In genomic region chr12:35895875-35896763, GRCm38 (mm10) we compare ENCODE assay signal across 9 mouse cellular contexts. TPM values are rescaled to one million over a fixed set of nuclear protein-coding genes. Genes with fewer than 3 reads are reported as not detected.
A peak's percentile ranks its signal among the peaks of the same experiment; 100 is the strongest.
DNase-seq lines count a peak whose midpoint lies in the region; ATAC-seq lines count a peak whose summit lies in the region.
"Had no signal": no experiment of that assay in that cellular context is flagged by ENCODE, and none has a peak within 500 bp of the region (broad histone marks: within the 10 kb centered on the region; RNA-seq: fewer than 3 reads in every experiment).

No protein-coding gene starts in this region.

- H3K36me3 ChIP-seq in heart, embryonic 14.5 days (ENCODE audit: control insufficient read depth, insufficient read depth, low read length): no peaks in the 10 kb centered on the region
- H3K36me3 ChIP-seq in liver, embryonic 16.5 days (ENCODE audit: control insufficient read depth, insufficient read depth): no peaks in the 10 kb centered on the region
- no peaks in the 10 kb centered on the region for H3K36me3 ChIP-seq in neural tube, embryonic 13.5 days

- H3K4me3 ChIP-seq in heart, embryonic 14.5 days (ENCODE audit: control insufficient read depth in 1 of 2, insufficient read depth in 1 of 2, low read depth in 1 of 2, low read length in 2 of 2): peak overlapping the region; percentile 8 to 35; a peak in 3 of 4 replicates
- H3K4me3 ChIP-seq in liver, embryonic 16.5 days (ENCODE audit: low read depth, low read length): 0 out of 2 replicates have a peak overlapping the region, but pooled peaks have one; percentile 7
- peak overlapping the region; percentile 41 for H3K4me3 ChIP-seq in neural tube, embryonic 13.5 days

- no peaks in the 10 kb centered on the region for H3K9me3 ChIP-seq in heart, embryonic 14.5 days (ENCODE audit: control insufficient read depth, low read length)
- H3K9me3 ChIP-seq in liver, embryonic 16.5 days (replicated peaks; ENCODE audit: control insufficient read depth, low read length): no peaks in the 10 kb centered on the region
- no peaks in the 10 kb centered on the region for H3K9me3 ChIP-seq in neural tube, embryonic 13.5 days

- 27% methylated on average over 20 of the region's 20 CpGs for WGBS in heart, embryonic 14.5 days
- WGBS in liver, embryonic 16.5 days (ENCODE audit: insufficient replicate concordance): 28% methylated on average over 20 of the region's 20 CpGs
- WGBS in neural tube, embryonic 13.5 days: 17% methylated on average over 20 of the region's 20 CpGs

- no peaks in the 10 kb centered on the region for H3K4me1 ChIP-seq in heart, embryonic 14.5 days (ENCODE audit: control insufficient read depth in 2 of 2, insufficient read depth in 2 of 2, low read length in 2 of 2)
- H3K4me1 ChIP-seq in liver, embryonic 16.5 days (ENCODE audit: control insufficient read depth, low read depth, low read length): no peaks in the 10 kb centered on the region
- peaks cover 32% of the 10 kb centered on the region for H3K4me1 ChIP-seq in neural tube, embryonic 13.5 days (replicated peaks)

- peak overlapping the region; percentile 45 for H3K9ac ChIP-seq in heart, embryonic 14.5 days (ENCODE audit: low read length)
- no peak overlapping the region for H3K9ac ChIP-seq in liver, embryonic 16.5 days (ENCODE audit: low read depth, low read length)
- peak overlapping the region; percentile 69 for H3K9ac ChIP-seq in neural tube, embryonic 13.5 days

- H3K27me3 ChIP-seq in heart, embryonic 14.5 days (ENCODE audit: control insufficient read depth, insufficient read depth, low read length): no peaks in the 10 kb centered on the region
- no peaks in the 10 kb centered on the region for H3K27me3 ChIP-seq in liver, embryonic 16.5 days (ENCODE audit: control insufficient read depth, insufficient read depth, low read depth, low read length)
- H3K27me3 ChIP-seq in neural tube, embryonic 13.5 days: no peaks in the 10 kb centered on the region

- peak; percentile 28 to 59 for DNase-seq in adrenal gland, adult 18-20 months (ENCODE audit: low spot score in 2 of 2)
- DNase-seq in embryo, embryonic 11.5 days (ENCODE audit: low read depth, low spot score): peak; percentile 46
- DNase-seq in kidney, postnatal 10 days: peak; percentile 81
- DNase-seq in urinary bladder, postnatal 36 days (ENCODE audit: low spot score in 2 of 2): peak; percentile 33 to 51

- ATAC-seq in CD4-positive, CD25-positive, alpha-beta regulatory T cell, adult 4 months: peak; percentile 58
- ATAC-seq in heart, embryonic 14.5 days (ENCODE audit: insufficient number of reproducible peaks, insufficient read depth, low FRiP score, low read depth): no peak
- no peak for ATAC-seq in liver, embryonic 16.5 days (ENCODE audit: low read depth)
- ATAC-seq in neural tube, embryonic 13.5 days (ENCODE audit: low read depth): peak; percentile 36; the same call in 1 of the 2 replicates

- peak overlapping the region; percentile 67 for H3K4me2 ChIP-seq in heart, embryonic 14.5 days (ENCODE audit: low read length)
- peak overlapping the region; percentile 28 for H3K4me2 ChIP-seq in liver, embryonic 16.5 days (ENCODE audit: low read depth, low read length)
- peak overlapping the region; percentile 58 for H3K4me2 ChIP-seq in neural tube, embryonic 13.5 days

- no peak overlapping the region for H3K27ac ChIP-seq in heart, embryonic 14.5 days (replicated peaks in 1 of 2; ENCODE audit: control insufficient read depth in 1 of 2, insufficient read depth in 1 of 2, low read depth in 2 of 2, low read length in 2 of 2)
- no peak overlapping the region for H3K27ac ChIP-seq in liver, embryonic 16.5 days (ENCODE audit: low read length)
- peak overlapping the region; percentile 75 for H3K27ac ChIP-seq in neural tube, embryonic 13.5 days (replicated peaks)

RNA-seq across cellular contexts. Expression of gene Agr3, which starts 29.3 kb away (rescaled TPM):
- polyA plus RNA-seq in CD4-positive, CD25-positive, alpha-beta regulatory T cell, adult 4 months (2017; shearing (Covaris generic)): not detected
- total RNA-seq in adrenal gland, adult 18-20 months (2021): not detected
- not detected in 2 replicates for polyA plus RNA-seq in heart, embryonic 14.5 days (2014; fragmentation: Nextera tagmentation; extraction: Ambion mirVana)
- not detected in 2 replicates for polyA plus RNA-seq in liver, embryonic 16.5 days (2015; fragmentation: Nextera tagmentation; extraction: Ambion mirVana)
- polyA plus RNA-seq in neural tube, embryonic 13.5 days (2015; fragmentation: Nextera tagmentation; extraction: Ambion mirVana): not detected in 2 replicates
- total RNA-seq: gastrocnemius, adult 8-10 months had no signal

Comparison
In these comparisons a context has a peak if more than half of its experiments do, and no peak if none do; other contexts are left out.
1. ATAC-seq: peak in CD4-positive, CD25-positive, alpha-beta regulatory T cell, adult 4 months (single experiment) and neural tube, embryonic 13.5 days (single experiment); none in heart, embryonic 14.5 days (single experiment) and liver, embryonic 16.5 days (single experiment).
2. Peak in every context shown above with its lines, with median percentiles within 50 percentile points of each other: DNase-seq, H3K4me2 ChIP-seq and H3K4me3 ChIP-seq.